Mouse (Mus musculus) pancreas, adult 10 weeks (tissue): Measurements from ENCODE around the gene Gm15737. TPM values are rescaled to one million over a fixed set of nuclear protein-coding genes. Genes with fewer than 3 reads are reported as not detected.

Experiments used
- polyA plus RNA-seq: library from polyadenylated mRNA; stranded (reverse); fragments of 350-450 nt; fragmentation: Illumina TruSeq; extraction: RNeasy Lipid Tissue Mini Kit (QIAGEN cat#74804); gene quantifications from one replicate; pipeline ENCODE4 v1.2.3, GENCODE M21; 2015; ENCODE audit warnings: low read depth, low replicate concordance; ENCODE audit not compliant: insufficient read depth

Gm15737 gene
- not detected for polyA plus RNA-seq

GRCm38 (mm10) chr6:92869089-92869581 is at the start of gene Gm15737:
TSS of gene Gm15737 (plus strand) at chr6:92869357.

Other genes starting within 250 kb of the Gm15737 start
- gene Prickle2, start 163.2 kb upstream of the Gm15737 start, polyA plus RNA-seq: 2.4 TPM
- not detected for gene A730049H05Rik, start 52.9 kb upstream of the Gm15737 start, polyA plus RNA-seq
- 7.0 TPM for gene Adamts9, start 74.1 kb downstream of the Gm15737 start, polyA plus RNA-seq